Mouse (Mus musculus): ENCODE data around the gene Man1a2.

Man1a2 gene

GRCm38 (mm10) chr3:100568443-100569390 lies 116.6 kb downstream of the Man1a2 start:
- DNase-seq (ENCODE audit: low spot score in 2 of 2) = no peak

GRCm38 (mm10) chr3:100563565-100563964 lies 121.7 kb downstream of the Man1a2 start:
- peak in 1 of 2 experiments; percentile 23 for DNase-seq (ENCODE audit: low spot score in 2 of 2)

GRCm38 (mm10) chr3:100562455-100562854 lies 122.8 kb downstream of the Man1a2 start:
- no peak for DNase-seq (ENCODE audit: low spot score in 2 of 2)

GRCm38 (mm10) chr3:100561561-100562175 lies 123.6 kb downstream of the Man1a2 start:
- no peak for DNase-seq (ENCODE audit: low spot score in 2 of 2)

GRCm38 (mm10) chr3:100559431-100559830 lies 125.9 kb downstream of the Man1a2 start:
- no peak for DNase-seq (ENCODE audit: low spot score in 2 of 2)

GRCm38 (mm10) chr3:100558211-100558708 lies 127.0 kb downstream of the Man1a2 start:
- DNase-seq (ENCODE audit: low spot score in 2 of 2) = no peak

GRCm38 (mm10) chr3:100554843-100555242 lies 130.5 kb downstream of the Man1a2 start:
- peak in 1 of 2 experiments; percentile 36 for DNase-seq (ENCODE audit: low spot score in 2 of 2)

- DNase-seq (ENCODE audit: low spot score in 2 of 2) = no peak
Measured at GRCm38 (mm10) chr3:100552171-100552570, 133.1 kb downstream of the Man1a2 start.

- DNase-seq (ENCODE audit: low spot score in 2 of 2) = no peak
Measured at GRCm38 (mm10) chr3:100547913-100548292, 137.4 kb downstream of the Man1a2 start.

- DNase-seq (ENCODE audit: low spot score in 2 of 2) = no peak
Measured at GRCm38 (mm10) chr3:100547162-100547912, 138.0 kb downstream of the Man1a2 start.

GRCm38 (mm10) chr3:100536686-100537085 lies 148.6 kb downstream of the Man1a2 start:
- DNase-seq (ENCODE audit: low spot score in 2 of 2) = no peak

GRCm38 (mm10) chr3:100535902-100536301 lies 149.4 kb downstream of the Man1a2 start:
- DNase-seq (ENCODE audit: low spot score in 2 of 2) = no peak

- no peak for DNase-seq (ENCODE audit: low spot score in 2 of 2)
Measured at GRCm38 (mm10) chr3:100535298-100535697, 150.0 kb downstream of the Man1a2 start.

- no peak for DNase-seq (ENCODE audit: low spot score in 2 of 2)
Measured at GRCm38 (mm10) chr3:100534394-100534793, 150.9 kb downstream of the Man1a2 start.

GRCm38 (mm10) chr3:100533429-100533828 lies 151.9 kb downstream of the Man1a2 start:
- DNase-seq (ENCODE audit: low spot score in 2 of 2) = peak in 1 of 2 experiments; percentile 12

GRCm38 (mm10) chr3:100530919-100531318 lies 154.4 kb downstream of the Man1a2 start:
- no peak for DNase-seq (ENCODE audit: low spot score in 2 of 2)

- DNase-seq (ENCODE audit: low spot score in 2 of 2) = no peak
Measured at GRCm38 (mm10) chr3:100530244-100530788, 155.0 kb downstream of the Man1a2 start.

- DNase-seq (ENCODE audit: low spot score in 2 of 2) = peak in 1 of 2 experiments; percentile 9
Measured at GRCm38 (mm10) chr3:100522671-100523070, 162.6 kb downstream of the Man1a2 start.

- no peak for DNase-seq (ENCODE audit: low spot score in 2 of 2)
Measured at GRCm38 (mm10) chr3:100521626-100522025, 163.7 kb downstream of the Man1a2 start.

GRCm38 (mm10) chr3:100515754-100516141 lies 169.6 kb downstream of the Man1a2 start:
- DNase-seq (ENCODE audit: low spot score in 2 of 2) = no peak

- DNase-seq (ENCODE audit: low spot score in 2 of 2) = no peak
Measured at GRCm38 (mm10) chr3:100515093-100515753, 170.1 kb downstream of the Man1a2 start.
